Mouse (Mus musculus) retina, embryonic 14.5 days (tissue): Measurements from ENCODE around the gene Cbl.
"Not testable (repeated sequence)": the region's sequence is repeated elsewhere in the genome, so short reads cannot be mapped to it uniquely, and the experiment has no call there.

Experiments used
- DNase-seq: peaks from one replicate; pipeline ENCODE4 v3.0.0-alpha.2; 2015; ENCODE audit warnings: low spot score

Gene Cbl

DNA sequence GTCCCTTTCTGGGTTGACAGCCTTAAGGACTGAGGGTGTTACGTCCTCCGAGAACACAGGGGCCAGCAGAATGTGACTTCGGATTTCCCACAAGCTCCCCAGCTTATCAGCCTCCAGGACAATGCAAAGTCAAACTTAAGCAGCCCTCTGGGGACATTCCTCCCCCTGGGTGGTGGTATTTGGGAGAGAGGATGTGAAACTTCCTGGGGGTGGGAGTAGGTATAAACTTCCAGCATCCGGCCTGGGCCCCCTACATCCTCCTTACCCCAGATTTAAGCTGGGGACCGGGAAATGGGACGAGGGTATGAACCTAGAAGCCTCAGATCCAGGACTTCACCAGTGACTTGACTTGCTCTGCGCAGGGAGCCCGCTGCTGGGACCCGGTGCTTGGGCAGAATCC is 104.2 kb downstream of the Cbl start:
- no peak for DNase-seq

- DNase-seq = no peak
Observed at GRCm38 (mm10) chr9:44127351-44127801, 106.5 kb downstream of the Cbl start.

DNA sequence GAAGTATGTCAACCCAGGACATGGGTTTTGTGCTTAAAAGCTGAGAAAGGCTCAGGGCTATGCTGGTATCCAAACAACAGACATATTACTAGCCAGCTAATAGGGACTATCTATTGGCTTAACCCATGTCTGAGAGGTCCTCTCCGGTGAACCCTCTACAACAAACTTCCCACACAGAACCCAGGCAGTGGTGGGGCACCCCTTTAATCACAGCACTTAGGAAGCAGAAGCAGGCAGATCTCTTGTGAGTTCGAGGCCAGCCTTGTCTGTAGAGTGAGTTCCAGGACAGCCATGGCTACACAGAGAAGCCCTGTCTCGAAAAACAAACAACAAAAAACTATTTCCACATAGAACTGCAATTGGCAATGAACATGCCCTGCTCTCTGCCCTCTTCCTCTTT is 107.1 kb downstream of the Cbl start:
- DNase-seq = no peak

DNA sequence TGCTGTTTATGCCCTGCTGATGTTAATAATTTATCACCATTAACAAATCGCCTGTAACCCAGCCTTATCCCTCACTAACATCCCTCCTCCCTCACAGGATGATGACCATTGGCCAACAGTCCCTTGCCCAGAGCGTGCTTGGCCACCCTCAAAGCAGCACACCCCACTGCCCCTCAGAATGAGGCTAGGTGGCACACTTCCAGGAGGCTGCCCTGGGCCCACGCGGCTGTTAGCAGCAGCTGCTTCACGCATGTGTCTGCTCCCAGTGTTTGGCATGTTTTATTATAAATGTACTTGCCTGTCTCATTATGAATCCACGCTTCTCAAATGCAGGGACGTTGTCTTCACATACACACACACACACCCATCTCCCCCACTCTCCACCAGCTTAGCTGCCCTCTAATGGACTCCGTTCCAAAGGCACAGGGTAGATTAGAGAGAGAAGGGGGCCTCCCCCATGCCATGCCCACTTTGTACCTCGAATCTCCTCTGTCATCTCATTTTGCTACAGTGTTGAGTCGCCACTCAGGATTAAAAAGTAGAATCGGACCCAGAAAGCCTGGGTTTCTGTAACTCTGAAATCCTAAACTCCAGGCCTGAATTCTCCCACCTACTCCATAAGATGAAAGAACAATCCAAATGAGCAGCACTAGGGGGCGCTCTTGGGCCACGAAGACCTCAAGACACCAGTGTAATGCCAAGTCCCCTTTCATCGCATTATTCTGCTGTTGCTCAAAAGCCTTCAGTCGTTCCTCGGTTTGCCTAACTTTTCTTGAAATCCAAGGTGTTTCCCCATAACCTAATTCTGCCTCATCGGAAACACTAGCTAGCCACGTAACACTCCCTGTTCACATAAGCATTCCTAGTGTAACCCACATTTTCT is 108.1 kb downstream of the Cbl start:
- peak; percentile 93 for DNase-seq

GRCm38 (mm10) chr9:44125026-44125425 is 108.8 kb downstream of the Cbl start:
- DNase-seq = no peak

DNA sequence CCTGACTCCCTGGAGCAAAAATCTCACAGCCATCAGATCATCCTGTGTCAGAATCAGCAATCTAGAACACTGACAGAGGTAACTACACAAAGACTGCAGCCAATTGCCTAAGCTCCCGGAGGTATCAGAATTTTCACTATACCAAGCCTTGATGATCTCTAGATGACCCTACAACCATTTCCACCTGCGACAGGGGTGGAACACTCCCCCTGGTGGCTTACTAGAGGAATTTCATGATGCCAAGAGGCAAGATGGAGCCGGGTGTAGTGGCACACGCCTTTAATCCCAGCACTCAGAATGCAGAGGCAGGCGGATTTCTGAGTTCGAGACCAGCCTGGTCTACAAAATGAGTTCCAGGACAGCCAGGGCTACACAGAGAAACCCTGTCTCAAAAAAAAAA is 109.5 kb downstream of the Cbl start:
- DNase-seq = peak; percentile 45

DNA sequence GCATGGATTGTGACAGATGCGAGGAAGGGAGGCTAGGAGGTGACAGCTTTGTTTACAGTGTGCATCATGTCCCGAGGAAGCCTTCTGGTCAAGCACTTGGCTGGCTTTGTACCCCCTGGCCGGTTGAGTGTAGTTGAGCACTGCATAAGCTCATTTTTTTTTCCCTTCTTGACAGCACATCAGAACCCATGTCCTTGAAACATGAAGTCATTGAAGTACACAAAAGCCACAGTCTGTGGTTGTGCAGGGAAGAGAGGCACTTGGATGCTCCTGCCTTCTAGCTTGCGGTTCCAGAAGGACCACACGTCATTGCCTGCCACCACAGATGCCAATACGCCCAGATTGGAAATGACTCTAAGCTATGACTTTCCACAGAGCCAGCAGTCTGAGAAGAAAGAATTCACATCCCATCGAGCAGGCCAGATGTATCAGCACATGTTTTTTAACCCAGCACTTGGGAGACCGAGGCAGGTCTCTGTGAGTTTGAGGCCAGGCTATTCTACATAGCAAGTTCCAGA is 113.8 kb downstream of the Cbl start:
- DNase-seq = no peak

DNA sequence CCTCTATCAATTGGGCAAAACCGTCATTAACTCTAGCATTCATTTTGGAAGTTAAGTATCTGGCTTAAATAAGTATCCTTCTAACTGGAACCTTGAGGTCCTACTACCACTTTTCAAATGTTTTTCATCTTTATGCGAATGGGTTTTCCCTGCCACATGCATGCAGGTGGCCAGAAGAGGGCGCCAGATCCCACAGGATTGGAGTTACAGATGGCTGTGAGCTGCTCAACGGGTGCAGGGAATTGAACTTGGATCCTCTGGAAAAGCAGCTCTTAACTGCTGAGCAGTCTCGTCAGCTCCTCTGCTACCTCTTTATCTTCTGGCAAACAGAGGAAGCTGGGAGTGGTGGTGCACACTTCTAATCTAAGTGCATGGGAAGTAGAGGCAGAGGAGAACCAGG is 114.8 kb downstream of the Cbl start:
- DNase-seq = peak; percentile 43

DNA sequence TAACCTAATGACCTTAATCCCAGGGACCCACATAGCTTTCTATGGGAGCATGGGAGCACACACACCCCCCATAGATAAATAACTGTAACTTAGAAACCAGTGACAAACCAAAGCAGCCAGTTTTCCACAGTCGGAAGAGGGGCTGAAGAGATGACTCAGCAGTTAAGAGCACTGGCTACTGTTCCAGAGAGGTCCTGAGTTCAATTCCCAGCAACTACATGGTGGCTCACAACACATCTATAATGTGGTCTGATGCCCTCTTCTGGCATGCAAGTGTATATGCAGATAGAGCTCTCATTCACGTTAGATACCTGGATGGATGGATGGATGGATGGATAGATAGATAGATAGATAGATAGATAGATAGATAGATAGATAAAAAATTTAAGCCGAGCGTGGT is 117.7 kb downstream of the Cbl start:
- no peak for DNase-seq

DNA sequence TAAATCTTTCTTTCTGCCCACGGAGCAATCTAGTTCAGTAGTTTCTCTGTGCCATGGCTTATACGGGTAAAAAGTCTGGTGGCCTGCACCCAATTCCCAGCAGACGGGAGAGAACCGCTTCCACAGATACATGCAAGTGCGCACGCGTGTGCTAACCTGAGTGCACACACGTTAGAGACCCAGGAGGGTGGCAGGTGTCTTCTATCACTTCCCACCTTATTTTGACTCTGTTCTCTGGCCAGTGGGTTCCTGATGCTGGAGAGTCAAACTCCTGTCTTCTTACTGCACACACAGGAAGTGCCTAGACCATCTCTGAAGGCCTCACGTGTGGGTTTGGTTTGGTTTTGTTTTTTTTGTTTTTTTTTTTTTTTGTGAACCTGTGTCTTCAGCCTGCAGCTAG is 118.2 kb downstream of the Cbl start:
- no peak for DNase-seq

GRCm38 (mm10) chr9:44114453-44114852 is 119.4 kb downstream of the Cbl start:
- no peak for DNase-seq

DNA sequence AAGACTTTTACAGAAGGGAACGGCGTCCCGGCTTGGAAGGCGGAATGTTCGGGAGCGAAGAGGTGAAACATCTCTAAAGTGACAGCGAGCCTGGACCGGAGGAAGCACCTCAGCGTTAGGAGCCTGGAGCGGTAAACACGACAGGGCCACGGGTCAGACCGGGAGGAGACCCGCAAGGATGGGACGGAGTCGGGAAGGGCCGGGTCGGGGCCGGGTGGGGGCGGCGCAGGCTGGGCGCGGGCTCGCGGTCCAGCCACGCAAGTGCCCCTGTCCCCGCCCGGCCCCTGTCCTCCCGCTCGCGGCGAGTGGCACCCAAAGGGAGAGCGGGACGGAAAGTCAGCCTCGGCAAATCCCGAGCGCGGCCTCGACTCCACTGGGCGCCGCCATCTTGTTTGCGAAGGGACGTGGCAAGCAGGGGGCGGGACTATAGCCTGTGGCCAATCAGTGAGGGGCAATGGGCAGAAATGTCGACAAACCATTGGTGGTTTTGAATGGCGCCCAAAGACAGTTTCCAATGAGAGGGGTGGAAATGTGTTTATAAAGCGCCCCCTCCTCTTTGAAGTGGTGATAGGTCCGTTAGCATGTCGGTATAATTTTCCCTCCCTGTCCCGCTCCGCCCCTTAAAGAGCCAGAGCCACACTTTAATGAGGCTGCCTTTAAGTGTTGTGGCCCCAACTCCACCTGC is 120.6 kb downstream of the Cbl start, which contains the start of the genes Gm49380 and Rnf26:
Gm49380 (minus strand) TSS at position 396 of the 685 bp plus-strand sequence.
Rnf26 (minus strand) TSS at position 413 of the 685 bp plus-strand sequence.
- peak; percentile 98 for DNase-seq

- not testable (repeated sequence) for DNase-seq
Observed at GRCm38 (mm10) chr9:44111909-44112308, 121.9 kb downstream of the Cbl start.

GRCm38 (mm10) chr9:44109360-44110095 is 124.3 kb downstream of the Cbl start:
- peak; percentile 96 for DNase-seq

GRCm38 (mm10) chr9:44108269-44109055 is 125.4 kb downstream of the Cbl start:
- DNase-seq = no peak

- DNase-seq = peak; percentile 73
Observed at GRCm38 (mm10) chr9:44107557-44108179, 126.2 kb downstream of the Cbl start.

GRCm38 (mm10) chr9:44107110-44107509 is 126.7 kb downstream of the Cbl start, which contains the start of gene C1qtnf5:
Gene C1qtnf5 (plus strand): TSS chr9:44107245.
- no peak for DNase-seq

DNA sequence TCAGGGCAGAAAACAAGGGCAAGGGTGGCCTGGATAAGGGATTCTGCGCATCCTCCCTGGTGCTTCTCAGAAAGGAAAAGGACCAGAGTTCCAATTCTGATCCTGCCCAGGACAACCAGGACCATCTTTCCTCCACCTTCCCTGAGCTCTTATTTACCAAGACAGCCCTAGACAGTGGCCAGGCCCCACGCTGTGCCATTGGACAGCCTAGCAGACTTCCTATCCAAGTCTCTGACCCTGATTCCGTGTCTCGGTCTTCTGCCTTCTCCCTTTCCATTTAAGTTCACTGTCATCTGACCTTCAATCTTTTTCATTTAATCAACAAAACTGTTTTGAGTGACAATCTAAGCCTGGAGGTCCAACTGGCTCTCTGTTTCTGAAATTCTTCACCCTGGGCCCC is 127.3 kb downstream of the Cbl start:
- DNase-seq = no peak

- no peak for DNase-seq
Observed at GRCm38 (mm10) chr9:44106182-44106581, 127.7 kb downstream of the Cbl start.

DNA sequence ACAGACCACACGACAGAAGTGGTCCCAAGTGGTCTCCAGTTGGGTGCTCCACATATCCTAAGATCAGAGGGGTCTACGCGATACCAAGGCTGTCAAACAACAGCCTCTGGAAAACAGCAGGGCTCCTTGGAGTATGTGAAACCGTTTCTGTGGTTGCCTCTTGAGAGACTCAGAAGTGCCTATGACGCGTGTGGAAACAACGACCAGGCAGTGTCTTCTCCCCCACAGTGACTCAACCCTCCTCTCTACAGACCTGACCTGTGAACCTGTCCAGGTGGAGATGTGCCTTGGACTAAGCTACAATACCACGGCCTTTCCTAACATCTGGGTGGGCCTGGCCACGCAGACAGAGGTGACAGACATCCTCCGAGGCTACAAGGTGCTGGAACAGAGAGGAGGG is 128.1 kb downstream of the Cbl start:
- no peak for DNase-seq

DNA sequence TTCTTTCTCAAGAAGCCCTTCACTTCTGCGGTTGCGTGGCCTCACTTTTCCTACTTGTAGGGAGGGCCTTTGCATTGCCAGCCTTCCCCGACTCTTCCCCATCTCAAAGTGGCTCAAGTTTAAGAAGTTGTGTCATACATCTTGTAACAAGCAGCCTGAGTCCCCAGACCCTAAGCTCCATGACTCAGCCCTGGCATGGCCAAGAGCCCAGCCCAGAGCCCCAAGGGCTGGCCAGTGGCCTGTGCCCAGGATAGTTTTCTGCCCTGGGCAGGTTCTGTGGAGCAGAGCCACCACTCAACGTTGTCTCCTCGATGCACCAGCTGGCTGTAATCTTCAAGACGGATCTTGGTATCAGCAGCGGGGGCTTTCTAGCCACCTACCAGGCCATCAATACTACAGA is 129.0 kb downstream of the Cbl start:
- no peak for DNase-seq
